Mouse (Mus musculus) liver, postnatal 0 days (tissue): ENCODE data around the gene Rer1.

Experiments
- CTCF ChIP-seq: sonication (generic); IDR thresholded peaks from 2 replicates; pipeline ENCODE4 v1.5.1; 2016; ENCODE audit warnings: antibody characterized with exemption, low read depth
- EP300 ChIP-seq: IDR thresholded peaks from 2 replicates; pipeline ENCODE4 v1.6.1; 2016; ENCODE audit warnings: antibody characterized with exemption, low read depth, mild to moderate bottlenecking

- no peak for TF ChIP-seq CTCF
- TF ChIP-seq EP300 = no peak
Measured at GRCm38 (mm10) chr4:155116607-155117006, 30.4 kb upstream of the Rer1 start.
